Mouse (Mus musculus) midbrain, embryonic 11.5 days (tissue): ENCODE results near the gene Zcchc17. TPM values are rescaled to one million over a fixed set of nuclear protein-coding genes. Genes with fewer than 3 reads are reported as not detected.

Experiments used
- ATAC-seq: fragments of 200-750 bp; cut with Nextera tagmentation; 2 replicates; pipeline ENCODE4 v1.8.0; 2017; ENCODE audit warnings: moderate TSS enrichment, moderate library complexity; ENCODE audit not compliant: low FRiP score
- DNase-seq: peaks from one replicate; pipeline ENCODE4 v3.0.0; 2015; ENCODE audit warnings: low spot score; ENCODE audit errors: missing footprints
- H3K27ac ChIP-seq: fragments of 300-500 bp; sonication (generic); 2 replicates; pipeline ENCODE4 v1.5.1; 2014; ENCODE audit warnings: low read depth, low read length
- H3K27me3 ChIP-seq: fragments of 300-500 bp; sonication (generic); 2 replicates; pipeline ENCODE4 v1.6.1; 2014; ENCODE audit warnings: mild to moderate bottlenecking, low read length, moderate library complexity, mixed read lengths; ENCODE audit not compliant: control insufficient read depth, insufficient read depth
- H3K36me3 ChIP-seq: fragments of 300-500 bp; sonication (generic); 2 replicates; pipeline ENCODE4 v1.6.1; 2014; ENCODE audit warnings: mild to moderate bottlenecking, low read length, moderate library complexity, mixed read lengths; ENCODE audit not compliant: control insufficient read depth, insufficient read depth
- H3K4me1 ChIP-seq: fragments of 300-500 bp; sonication (generic); 2 replicates; pipeline ENCODE4 v1.6.1; 2014; ENCODE audit warnings: low read length; ENCODE audit not compliant: control insufficient read depth, insufficient read depth
- H3K4me2 ChIP-seq: fragments of 300-500 bp; sonication (generic); 2 replicates; pipeline ENCODE4 v1.6.1; 2014; ENCODE audit warnings: mild to moderate bottlenecking, moderate library complexity
- H3K4me3 ChIP-seq: fragments of 300-500 bp; sonication (generic); 2 replicates; pipeline ENCODE4 v1.5.1; 2014; ENCODE audit warnings: low read depth, low read length
- H3K9ac ChIP-seq: fragments of 300-500 bp; sonication (generic); 2 replicates; pipeline ENCODE4 v1.6.1; 2014; ENCODE audit warnings: low read length
- H3K9me3 ChIP-seq: fragments of 300-500 bp; sonication (generic); 2 replicates; pipeline ENCODE4 v1.6.1; 2016; ENCODE audit warnings: low read length; ENCODE audit not compliant: control insufficient read depth
- WGBS: fragments of 180-500 bp; shearing (Covaris S2); extraction: QIAGEN DNeasy Blood & Tissue Kit; methylation state at CpG from one replicate; pipeline ENCODE4 v1.1.7; 2014; 5-methylcytosine and 5-hydroxymethylcytosine counted together
- polyA plus RNA-seq: library from polyadenylated mRNA; unstranded; fragments of >200 nt; fragmentation: Nextera tagmentation; extraction: Ambion mirVana; gene quantifications from 2 replicates; pipeline ENCODE4 v1.2.1, GENCODE M21; 2014

The Zcchc17 gene
- polyA plus RNA-seq, 1 experiment from 2014 or later = 81.2 TPM

GRCm38 (mm10) chr4:130360238-130360590 is 471 bp upstream of the Zcchc17 start:
- no peak overlapping the region for H3K27ac ChIP-seq
- no peaks in the 10 kb centered on the region for H3K27me3 ChIP-seq
- DNase-seq (no peak), ATAC-seq (no peak)
- H3K9ac ChIP-seq = peak overlapping the region; percentile 91
- WGBS = under 1% methylated on average over 19 of the region's 19 CpGs
- H3K4me3 ChIP-seq = peak overlapping the region; percentile 96
- H3K4me1 ChIP-seq = peaks cover 18% of the 10 kb centered on the region
- H3K36me3 ChIP-seq = peaks cover 11% of the 10 kb centered on the region
- peak overlapping the region; percentile 87 for H3K4me2 ChIP-seq
- H3K9me3 ChIP-seq = no peaks in the 10 kb centered on the region

GRCm38 (mm10) chr4:130357946-130358345 is 1.8 kb downstream of the Zcchc17 start:
- Histone ChIP-seq H3K4me3 (no peak overlapping the region), H3K36me3 (peaks cover 2% of the 10 kb centered on the region; the same call in 1 of the 2 replicates), H3K4me2 (no peak overlapping the region), H3K27ac (no peak overlapping the region), H3K4me1 (peaks cover 18% of the 10 kb centered on the region), H3K9me3 (no peaks in the 10 kb centered on the region), H3K27me3 (no peaks in the 10 kb centered on the region), H3K9ac (no peak overlapping the region)
- DNase-seq (no peak), ATAC-seq (no peak)

GRCm38 (mm10) chr4:130352588-130352987 is 7.2 kb downstream of the Zcchc17 start:
- no peaks in the 10 kb centered on the region for H3K4me1 ChIP-seq
- DNase-seq = no peak
- H3K36me3 ChIP-seq = peaks cover 12% of the 10 kb centered on the region
- H3K9me3 ChIP-seq = no peaks in the 10 kb centered on the region
- H3K9ac ChIP-seq = no peak overlapping the region
- H3K27me3 ChIP-seq = no peaks in the 10 kb centered on the region
- no peak overlapping the region for H3K4me3 ChIP-seq
- ATAC-seq = no peak
- no peak overlapping the region for H3K27ac ChIP-seq
- WGBS = 95% methylated on average over 7 of the region's 7 CpGs
- H3K4me2 ChIP-seq = no peak overlapping the region

- no peak for DNase-seq
- no peak overlapping the region for H3K4me3 ChIP-seq
- ATAC-seq = no peak
- WGBS = 91% methylated on average over 16 of the region's 16 CpGs
- H3K27ac ChIP-seq = no peak overlapping the region
- no peaks in the 10 kb centered on the region for H3K27me3 ChIP-seq
- no peak overlapping the region for H3K9ac ChIP-seq
- peaks cover 10% of the 10 kb centered on the region for H3K36me3 ChIP-seq
- H3K4me1 ChIP-seq = no peaks in the 10 kb centered on the region
- no peaks in the 10 kb centered on the region for H3K9me3 ChIP-seq
- no peak overlapping the region for H3K4me2 ChIP-seq
Measured at GRCm38 (mm10) chr4:130350690-130351422, 8.9 kb downstream of the Zcchc17 start.

GRCm38 (mm10) chr4:130349666-130350065 is 10.1 kb downstream of the Zcchc17 start:
- no peak overlapping the region for H3K4me3 ChIP-seq
- DNase-seq (no peak), ATAC-seq (no peak)
- H3K9ac ChIP-seq = no peak overlapping the region
- H3K27ac ChIP-seq = no peak overlapping the region
- no peaks in the 10 kb centered on the region for H3K9me3 ChIP-seq
- 94% methylated on average over 6 of the region's 6 CpGs for WGBS
- no peak overlapping the region for H3K4me2 ChIP-seq
- no peaks in the 10 kb centered on the region for H3K27me3 ChIP-seq
- no peaks in the 10 kb centered on the region for H3K4me1 ChIP-seq
- H3K36me3 ChIP-seq = peaks cover 10% of the 10 kb centered on the region

GRCm38 (mm10) chr4:130341691-130342090 is 18.1 kb downstream of the Zcchc17 start:
- H3K36me3 ChIP-seq = peaks cover 1% of the 10 kb centered on the region; the same call in 1 of the 2 replicates
- WGBS = 30% methylated on average over 4 of the region's 4 CpGs
- no peaks in the 10 kb centered on the region for H3K4me1 ChIP-seq

GRCm38 (mm10) chr4:130335867-130336266 is 23.9 kb downstream of the Zcchc17 start:
- no peaks in the 10 kb centered on the region for H3K4me1 ChIP-seq
- no peak overlapping the region for H3K9ac ChIP-seq
- ATAC-seq (no peak), DNase-seq (no peak)
- H3K4me3 ChIP-seq = no peak overlapping the region
- no peaks in the 10 kb centered on the region for H3K9me3 ChIP-seq
- WGBS = 91% methylated on average over 5 of the region's 5 CpGs
- no peak overlapping the region for H3K4me2 ChIP-seq
- H3K36me3 ChIP-seq = peaks cover 2% of the 10 kb centered on the region; the same call in 1 of the 2 replicates
- no peak overlapping the region for H3K27ac ChIP-seq
- no peaks in the 10 kb centered on the region for H3K27me3 ChIP-seq

More at GRCm38 (mm10) chr4:130341691-130342090, 18.1 kb downstream of the Zcchc17 start:
- Histone ChIP-seq H3K9me3 (no peaks in the 10 kb centered on the region), H3K4me2 (no peak overlapping the region), H3K4me3 (no peak overlapping the region), H3K9ac (no peak overlapping the region), H3K27me3 (no peaks in the 10 kb centered on the region), H3K27ac (no peak overlapping the region)
- ATAC-seq (no peak), DNase-seq (peak; percentile 91)

- H3K4me2 ChIP-seq = no peak overlapping the region
- H3K9ac ChIP-seq = no peak overlapping the region
- peaks cover 13% of the 10 kb centered on the region for H3K36me3 ChIP-seq
- no peak overlapping the region for H3K27ac ChIP-seq
- ATAC-seq = no peak
- H3K4me1 ChIP-seq = no peaks in the 10 kb centered on the region
- DNase-seq = no peak
- WGBS = 87% methylated on average over 9 of the region's 9 CpGs
- no peaks in the 10 kb centered on the region for H3K27me3 ChIP-seq
- H3K4me3 ChIP-seq = no peak overlapping the region
- no peaks in the 10 kb centered on the region for H3K9me3 ChIP-seq
Measured at GRCm38 (mm10) chr4:130327366-130327765, 32.4 kb downstream of the Zcchc17 start.

- peaks cover 13% of the 10 kb centered on the region for H3K36me3 ChIP-seq
- 93% methylated on average over 2 of the region's 2 CpGs for WGBS
Measured at GRCm38 (mm10) chr4:130325446-130325845, 34.3 kb downstream of the Zcchc17 start.

More at GRCm38 (mm10) chr4:130325446-130325845, 34.3 kb downstream of the Zcchc17 start:
- H3K9ac ChIP-seq = no peak overlapping the region
- ATAC-seq (no peak), DNase-seq (no peak)
- H3K27me3 ChIP-seq = no peaks in the 10 kb centered on the region
- H3K9me3 ChIP-seq = no peaks in the 10 kb centered on the region
- H3K4me3 ChIP-seq = no peak overlapping the region
- H3K4me1 ChIP-seq = no peaks in the 10 kb centered on the region
- no peak overlapping the region for H3K27ac ChIP-seq
- H3K4me2 ChIP-seq = no peak overlapping the region
